In the genomic region with DNA sequence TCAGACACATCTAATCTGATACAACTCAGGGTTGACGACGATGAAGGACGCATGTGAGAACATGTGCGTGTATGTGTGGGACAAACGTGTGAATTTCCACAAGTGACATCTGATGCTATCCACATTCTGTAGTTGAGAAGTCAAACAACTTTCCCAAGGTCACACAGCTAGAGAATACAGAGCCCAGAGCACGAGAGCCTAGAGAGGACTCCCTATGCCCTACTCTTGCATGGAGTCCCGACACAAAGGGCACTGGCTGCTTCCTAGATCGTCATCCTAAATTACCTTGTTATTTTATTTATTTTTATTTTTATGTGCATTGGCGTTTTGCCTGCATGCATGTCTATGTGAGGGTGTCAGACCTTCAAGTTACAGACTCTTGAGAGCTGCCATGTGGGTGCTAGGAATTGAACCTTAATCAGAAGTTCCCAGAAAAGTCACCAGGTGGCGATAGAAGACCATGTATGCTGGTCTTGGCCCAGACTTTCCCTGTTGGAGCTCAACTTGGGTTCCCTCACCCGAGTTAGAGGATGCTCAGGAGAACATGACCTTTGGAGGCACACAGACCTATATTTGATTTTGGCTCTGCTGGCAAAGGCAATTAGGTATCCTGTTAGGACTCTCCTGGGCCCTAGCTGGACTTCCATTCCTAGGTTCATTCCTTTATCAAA, we compare ENCODE assay signal across 10 mouse cellular contexts. TPM values are rescaled to one million over a fixed set of nuclear protein-coding genes. Genes with fewer than 3 reads are reported as not detected.
DNase-seq lines count a peak whose midpoint lies in the region; ATAC-seq and TF ChIP-seq lines count a peak whose summit lies in the region.
"Had no signal": no experiment of that assay in that cellular context is flagged by ENCODE, and none has a peak within 500 bp of the region (broad histone marks: within the 10 kb centered on the region; RNA-seq: fewer than 3 reads in every experiment).

No protein-coding gene starts in this region.

- TF ChIP-seq POLR2A in limb, embryonic 14.5 days (IDR thresholded peaks at IDR 0.05; ENCODE audit: borderline replicate concordance, extremely low read depth, insufficient read depth, insufficient read length), result no peak

- no peaks in the 10 kb centered on the region for H3K27me3 ChIP-seq in limb, embryonic 14.5 days (ENCODE audit: control insufficient read depth, insufficient read depth, low read length)
- H3K27me3 ChIP-seq in stomach, embryonic 16.5 days (ENCODE audit: control insufficient read depth, insufficient read depth, low read length), result no peaks in the 10 kb centered on the region
- H3K27me3 ChIP-seq: embryonic facial prominence, embryonic 13.5 days had no signal

- peak; percentile 74; the same call in 1 of the 2 replicates for ATAC-seq in limb, embryonic 14.5 days (ENCODE audit: low FRiP score, low read depth)
- ATAC-seq in stomach, embryonic 16.5 days (ENCODE audit: insufficient read depth, low FRiP score), result peak; percentile 65; the same call in 1 of the 2 replicates

- no peaks in the 10 kb centered on the region for H3K9me3 ChIP-seq in limb, embryonic 14.5 days (ENCODE audit: control insufficient read depth, low read length)
- H3K9me3 ChIP-seq in stomach, embryonic 16.5 days (replicated peaks; ENCODE audit: control insufficient read depth, low read length), result no peaks in the 10 kb centered on the region
- H3K9me3 ChIP-seq: embryonic facial prominence, embryonic 13.5 days had no signal

- intact Hi-C loops in gastrocnemius, postnatal 14 days (cut with DNase I; ENCODE audit: low total_unique reads), result loop anchor here (10.0 kb wide), 1 partner anchor 190 kb away; no protein-coding TSS in a partner anchor

- no peak overlapping the region for H3K27ac ChIP-seq in limb, embryonic 14.5 days (replicated peaks; ENCODE audit: low read depth, low read length)
- H3K27ac ChIP-seq in stomach, embryonic 16.5 days (ENCODE audit: low read length), result no peak overlapping the region
- H3K27ac ChIP-seq: embryonic facial prominence, embryonic 13.5 days had no signal

- H3K4me2 ChIP-seq in limb, embryonic 14.5 days (replicated peaks; ENCODE audit: low read depth, low read length, severe bottlenecking), result no peak overlapping the region
- H3K4me2 ChIP-seq in stomach, embryonic 16.5 days (ENCODE audit: low read depth, low read length), result no peak overlapping the region
- H3K4me2 ChIP-seq: embryonic facial prominence, embryonic 13.5 days had no signal

- no peak overlapping the region for H3K9ac ChIP-seq in limb, embryonic 14.5 days (ENCODE audit: low read depth, low read length, severe bottlenecking)
- no peak overlapping the region for H3K9ac ChIP-seq in stomach, embryonic 16.5 days (ENCODE audit: low read length)
- H3K9ac ChIP-seq: embryonic facial prominence, embryonic 13.5 days had no signal

- DNase-seq in 3T3-L1 (ENCODE audit: low read depth, low spot score), result peak; percentile 83
- DNase-seq in Muller cell, postnatal 12 days (ENCODE audit: inconsistent ontology term), result peak; percentile 53
- peak; percentile 86 to 92 for DNase-seq in cerebellum, postnatal 10 days
- DNase-seq in gastrocnemius, postnatal 14 days, result peak; percentile 39
- DNase-seq in kidney, adult 8-10 months, result peak; percentile 61 to 78
- DNase-seq in limb, embryonic 14.5 days (ENCODE audit: low spot score), result peak; percentile 84
- peak; percentile 79 for DNase-seq in naive thymus-derived CD4-positive, alpha-beta T cell, adult 2 months (ENCODE audit: low read depth)

- no peak overlapping the region for H3K4me3 ChIP-seq in limb, embryonic 14.5 days (replicated peaks; ENCODE audit: low read length)
- H3K4me3 ChIP-seq in stomach, embryonic 16.5 days (replicated peaks; ENCODE audit: low read length), result no peak overlapping the region
- H3K4me3 ChIP-seq: embryonic facial prominence, embryonic 13.5 days; myocyte had no signal

- no peaks in the 10 kb centered on the region for H3K4me1 ChIP-seq in limb, embryonic 14.5 days (ENCODE audit: control insufficient read depth, insufficient read depth, low read length)
- peaks cover 13% of the 10 kb centered on the region for H3K4me1 ChIP-seq in stomach, embryonic 16.5 days (ENCODE audit: control insufficient read depth, insufficient read depth, low read length)
- H3K4me1 ChIP-seq: embryonic facial prominence, embryonic 13.5 days had no signal

- 52% methylated on average over 11 of the region's 11 CpGs for WGBS in limb, embryonic 14.5 days
- 45% methylated on average over 11 of the region's 11 CpGs for WGBS in stomach, embryonic 16.5 days

- H3K36me3 ChIP-seq in limb, embryonic 14.5 days (ENCODE audit: control insufficient read depth, insufficient read depth, low read length), result no peaks in the 10 kb centered on the region
- H3K36me3 ChIP-seq in stomach, embryonic 16.5 days (ENCODE audit: control insufficient read depth, insufficient read depth, low read length), result no peaks in the 10 kb centered on the region
- H3K36me3 ChIP-seq: embryonic facial prominence, embryonic 13.5 days had no signal

RNA-seq across cellular contexts. Expression of a gene that starts 7.3 kb away (rescaled TPM):
- total RNA-seq in gastrocnemius, postnatal 14 days (2021), result not detected
- polyA plus RNA-seq in limb, embryonic 14.5 days (2012; rRNA removed), result not detected in 2 replicates
- polyA plus RNA-seq in limb, embryonic 14.5 days (2014; fragmentation: Nextera tagmentation; extraction: Ambion mirVana), result not detected in 2 replicates
- polyA plus RNA-seq in stomach, embryonic 16.5 days (2015; fragmentation: Nextera tagmentation; extraction: Ambion mirVana), result not detected in 2 replicates
- polyA plus RNA-seq: embryonic facial prominence, embryonic 13.5 days; myocyte had no signal

RNA-seq across cellular contexts. Expression of a gene that starts 30.0 kb away (rescaled TPM):
- under 1 TPM in 1 of 2 experiments, not detected in 1; 0.10 TPM for total RNA-seq in gastrocnemius, postnatal 14 days (2021)
- 0.11 and 0.13 TPM in 2 replicates for polyA plus RNA-seq in limb, embryonic 14.5 days (2012; rRNA removed)
- 0.36 and 0.92 TPM in 2 replicates for polyA plus RNA-seq in limb, embryonic 14.5 days (2014; fragmentation: Nextera tagmentation; extraction: Ambion mirVana)
- 2.3 and 3.0 TPM in 2 replicates for polyA plus RNA-seq in stomach, embryonic 16.5 days (2015; fragmentation: Nextera tagmentation; extraction: Ambion mirVana)

RNA-seq across cellular contexts. Expression of a gene that starts 38.3 kb away (rescaled TPM):
- 1 to 10 TPM; 2.9 to 3.1 TPM for total RNA-seq in gastrocnemius, postnatal 14 days (2021)
- polyA plus RNA-seq in limb, embryonic 14.5 days (2012; rRNA removed), result 11.2 and 11.6 TPM in 2 replicates
- 19.6 and 21.8 TPM in 2 replicates for polyA plus RNA-seq in limb, embryonic 14.5 days (2014; fragmentation: Nextera tagmentation; extraction: Ambion mirVana)
- 28.3 and 34.6 TPM in 2 replicates for polyA plus RNA-seq in stomach, embryonic 16.5 days (2015; fragmentation: Nextera tagmentation; extraction: Ambion mirVana)

Comparison
In these comparisons a context has a peak if more than half of its experiments do, and no peak if none do; other contexts are left out.
1. DNase-seq: peak in every context shown above with its lines; median percentile 89 in cerebellum, postnatal 10 days; 84 in limb, embryonic 14.5 days; 83 in 3T3-L1; 79 in naive thymus-derived CD4-positive, alpha-beta T cell, adult 2 months; 70 in kidney, adult 8-10 months; 53 in Muller cell, postnatal 12 days; 39 in gastrocnemius, postnatal 14 days.